Mouse (Mus musculus) spleen, postnatal 36 days (tissue): Measurements from ENCODE around the gene Serinc3.
"Not testable (repeated sequence)": the region's sequence is repeated elsewhere in the genome, so short reads cannot be mapped to it uniquely, and the experiment has no call there.

Experiments used
- DNase-seq, 2 experiments: peaks; one replicate each; pipeline ENCODE4 v3.0.0; 2022; ENCODE audit warnings: low spot score in 2 of 2, mixed read lengths in 1 of 2

The Serinc3 gene

DNA sequence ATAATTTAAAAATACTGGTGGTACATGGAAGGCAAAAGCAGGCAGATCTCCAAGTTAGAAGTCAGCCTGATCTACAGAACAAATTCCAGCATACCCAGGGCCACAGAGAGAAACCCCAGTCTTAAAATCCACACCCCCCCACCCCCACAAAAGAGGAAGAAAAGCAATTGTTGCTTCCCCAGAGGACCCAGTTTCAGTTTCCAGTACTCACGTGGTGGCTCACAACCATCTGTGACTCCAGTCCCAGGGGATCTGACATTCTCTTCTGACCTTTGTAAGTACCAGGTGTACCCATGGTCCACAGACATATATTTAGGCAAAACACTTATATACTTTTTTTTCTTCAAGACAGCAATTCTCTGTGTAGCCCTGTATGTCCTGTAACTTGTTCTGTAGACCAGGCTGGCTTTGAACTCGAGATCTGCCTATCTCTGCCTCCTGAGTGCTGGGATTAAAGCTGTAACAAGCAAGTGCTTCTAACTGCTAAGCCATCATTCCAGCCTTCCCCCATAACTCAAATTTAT is 17.8 kb upstream of the Serinc3 start:
- DNase-seq: peak; percentile 89 to 92

DNA sequence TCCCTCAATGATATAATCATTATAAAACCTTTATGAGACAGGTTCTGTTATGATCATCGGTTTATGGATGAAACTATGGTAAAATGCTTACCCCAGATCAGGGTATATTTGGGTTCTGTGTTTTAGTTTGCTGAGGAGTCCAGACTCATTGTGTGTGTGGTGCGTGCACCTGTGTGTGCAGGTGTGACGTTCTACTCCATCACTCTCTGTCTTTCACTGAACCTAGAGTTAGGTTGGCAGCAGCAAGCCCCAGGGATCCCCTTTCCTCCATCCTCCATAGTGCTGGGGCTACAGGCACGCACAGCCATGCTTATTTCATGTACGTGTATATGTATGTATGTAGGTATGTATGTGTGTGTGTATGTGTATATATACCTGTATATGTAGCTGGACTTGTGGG is 17.1 kb upstream of the Serinc3 start:
- DNase-seq: peak in 1 of 2 experiments; percentile 26

DNA sequence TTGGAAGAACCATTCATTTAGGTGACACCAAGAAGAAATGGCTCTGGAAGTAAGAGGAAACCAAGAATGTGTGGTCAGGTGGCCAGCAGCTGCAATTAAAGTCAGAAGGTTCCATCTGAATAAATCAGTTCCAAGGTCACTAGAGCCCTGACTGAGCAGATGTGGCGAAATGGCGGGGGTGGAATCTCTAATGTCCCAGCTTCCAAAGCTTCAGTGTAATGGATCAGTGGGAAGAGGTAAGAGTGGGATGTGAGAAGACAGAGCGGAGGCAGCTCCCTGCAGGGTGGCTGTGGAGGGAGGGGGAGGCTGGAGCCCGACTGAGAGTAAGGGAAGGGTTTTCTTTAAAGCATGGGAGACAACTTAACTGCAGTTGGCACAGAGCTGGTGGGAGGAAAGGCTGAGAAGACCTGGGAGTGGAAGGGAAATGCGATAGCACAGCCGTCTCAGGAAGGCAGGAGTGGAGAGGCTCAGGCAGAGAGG is 16.5 kb upstream of the Serinc3 start:
- DNase-seq: no peak

DNA sequence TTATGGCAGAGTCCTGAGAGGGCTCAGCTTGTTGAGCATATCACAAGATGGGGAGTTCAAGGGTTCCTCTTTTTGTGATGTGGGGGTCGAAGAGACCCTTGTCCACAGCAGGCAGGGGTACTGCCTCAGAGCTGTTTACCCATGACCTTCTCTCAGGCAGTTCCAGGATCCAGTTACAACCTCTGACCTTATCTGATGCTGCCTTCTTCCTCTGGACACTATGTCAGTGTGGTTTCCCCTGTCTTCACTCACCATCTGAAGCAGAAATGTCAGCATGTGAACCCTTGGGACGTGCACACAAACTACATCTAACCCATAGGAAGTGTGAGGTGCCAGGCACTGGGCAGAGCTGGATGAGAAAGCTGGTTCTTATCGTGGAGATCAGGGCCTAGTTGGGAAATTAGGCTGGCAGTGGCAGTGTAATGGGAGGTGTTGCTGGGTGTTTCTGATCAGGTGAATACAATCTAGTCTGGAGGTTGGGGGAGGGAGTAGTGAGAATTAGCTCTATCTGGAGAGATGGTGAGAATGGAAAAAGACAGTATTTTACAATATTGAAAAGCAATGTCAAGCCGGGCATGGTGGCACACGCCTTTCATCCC is 15.3 kb upstream of the Serinc3 start:
- DNase-seq: no peak

DNA sequence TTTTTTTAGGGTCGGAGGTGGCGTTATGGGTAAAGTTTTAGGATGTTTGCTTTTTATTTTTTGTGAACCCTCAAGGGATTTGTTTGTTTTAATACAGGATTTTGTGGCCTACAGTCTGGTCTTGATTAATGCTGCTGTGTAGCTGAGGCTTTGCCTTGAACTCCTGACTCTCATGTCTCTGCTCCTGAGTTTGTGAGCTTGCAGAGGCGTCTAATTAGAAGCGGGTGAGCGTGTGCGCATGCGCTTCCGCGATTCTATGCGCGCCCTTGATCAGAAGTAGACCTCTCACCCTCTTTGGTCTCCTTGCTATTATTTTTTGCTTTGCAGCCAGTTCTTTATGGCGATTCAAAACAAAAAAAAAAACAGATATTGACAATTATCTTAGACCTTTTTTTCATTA is 14.5 kb upstream of the Serinc3 start:
- peak; percentile 51 to 58 for DNase-seq

DNA sequence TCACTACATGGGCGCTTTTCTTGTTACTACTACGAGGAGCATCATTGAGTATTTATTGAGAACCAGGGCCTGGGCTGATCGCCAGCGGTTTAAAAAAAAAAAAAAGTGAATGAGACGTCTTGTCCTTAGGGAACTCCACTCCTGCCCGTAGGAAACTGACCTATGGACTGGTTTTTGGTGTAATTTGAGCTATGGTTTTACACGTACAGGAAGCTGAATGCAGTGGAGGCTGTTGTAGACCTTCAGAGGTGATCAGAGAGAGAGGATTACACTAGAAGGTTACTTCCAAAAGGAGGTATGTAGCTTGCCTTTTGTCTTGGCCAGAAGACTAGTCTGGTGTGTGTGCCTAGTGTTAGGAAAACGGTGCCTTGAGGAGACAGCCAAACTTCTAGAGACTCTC is 14.0 kb upstream of the Serinc3 start:
- no peak for DNase-seq

DNA sequence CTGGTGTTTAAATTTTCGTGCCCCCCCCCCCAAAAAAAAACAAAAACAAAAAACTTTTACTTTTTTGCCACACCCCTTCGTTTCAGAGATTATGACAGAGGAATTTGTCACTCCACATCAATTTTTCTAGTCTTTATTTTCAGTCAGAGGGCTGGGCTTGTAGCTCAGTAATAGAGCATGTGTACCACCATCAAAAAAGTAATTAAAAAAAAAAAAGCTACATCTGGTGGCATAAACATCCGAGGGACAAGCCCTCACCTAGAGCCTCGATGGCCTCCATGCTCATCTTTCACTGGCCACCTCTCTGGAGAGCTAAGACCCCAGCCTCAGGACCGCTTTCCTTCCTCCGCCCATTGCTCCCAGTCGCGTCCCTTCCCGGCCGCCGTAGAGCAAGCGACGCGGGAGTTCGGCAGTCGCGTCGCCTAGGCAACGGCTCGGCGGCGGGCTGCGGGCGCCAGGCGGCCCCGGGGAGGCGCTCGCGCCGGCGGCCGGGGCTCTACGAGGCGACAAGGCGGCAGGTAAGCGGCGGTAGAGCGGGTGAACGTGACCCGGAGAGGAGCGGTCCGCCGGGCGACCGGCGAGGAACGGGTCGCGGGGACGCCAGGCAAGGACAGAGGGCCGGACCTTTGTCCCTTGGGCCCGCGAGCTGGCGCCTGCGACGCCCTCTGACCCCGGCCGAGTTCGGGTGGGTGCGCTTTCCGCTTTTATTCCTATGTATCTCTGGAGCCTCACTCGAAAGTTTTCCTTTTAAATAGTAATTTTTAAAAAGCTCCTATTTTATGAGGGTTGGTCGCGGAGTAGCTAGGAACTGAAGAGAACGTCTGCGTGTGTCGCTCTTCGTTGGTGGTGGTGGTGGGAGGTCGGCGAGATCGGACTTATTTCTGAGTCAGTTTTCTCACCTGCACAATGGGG is 13.3 kb upstream of the Serinc3 start, which contains the start of gene Pkig:
Gene Pkig, plus strand, starts transcription at position 412 of the 912 bp plus-strand sequence.
- peak; percentile 85 to 86 for DNase-seq

DNA sequence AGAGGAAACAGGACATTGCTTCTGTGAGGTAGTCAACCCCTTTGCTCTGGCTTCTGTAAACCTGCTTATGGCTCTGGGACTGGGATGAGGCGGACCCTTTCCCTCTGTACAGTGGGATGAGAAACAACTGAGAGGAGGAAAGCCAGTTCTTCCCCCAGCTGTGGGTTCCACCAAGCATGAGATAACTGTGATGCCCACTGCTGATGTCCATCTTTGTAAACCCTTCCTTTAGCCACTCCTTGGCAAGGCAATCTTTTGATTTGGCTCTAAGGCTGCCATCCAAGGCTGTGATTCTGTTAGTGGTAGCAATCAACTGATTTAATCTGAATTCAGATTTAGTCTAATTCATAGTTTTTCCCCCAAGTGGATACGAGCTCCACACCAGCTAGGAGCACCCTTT is 12.6 kb upstream of the Serinc3 start:
- no peak for DNase-seq

DNA sequence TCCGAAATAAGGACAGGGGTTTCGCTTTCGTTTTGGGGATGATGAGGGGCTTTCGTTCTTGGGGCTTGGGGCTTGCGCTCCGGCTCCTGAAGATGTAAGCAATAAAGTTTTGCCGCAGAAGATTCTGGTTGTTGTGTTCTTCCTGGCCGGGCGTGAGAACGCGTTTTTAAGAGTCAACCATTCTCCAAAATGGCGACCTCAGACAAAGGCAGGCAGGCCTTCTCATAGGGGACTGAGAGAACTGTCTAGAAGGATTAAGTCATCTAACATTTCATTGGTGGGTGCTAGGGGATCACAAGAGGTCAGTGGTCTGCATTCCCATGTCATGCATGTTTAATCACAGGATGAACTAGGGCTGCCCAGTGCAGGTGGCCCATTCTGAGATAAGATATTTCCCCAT is 10.8 kb upstream of the Serinc3 start:
- DNase-seq: not testable (repeated sequence)

DNA sequence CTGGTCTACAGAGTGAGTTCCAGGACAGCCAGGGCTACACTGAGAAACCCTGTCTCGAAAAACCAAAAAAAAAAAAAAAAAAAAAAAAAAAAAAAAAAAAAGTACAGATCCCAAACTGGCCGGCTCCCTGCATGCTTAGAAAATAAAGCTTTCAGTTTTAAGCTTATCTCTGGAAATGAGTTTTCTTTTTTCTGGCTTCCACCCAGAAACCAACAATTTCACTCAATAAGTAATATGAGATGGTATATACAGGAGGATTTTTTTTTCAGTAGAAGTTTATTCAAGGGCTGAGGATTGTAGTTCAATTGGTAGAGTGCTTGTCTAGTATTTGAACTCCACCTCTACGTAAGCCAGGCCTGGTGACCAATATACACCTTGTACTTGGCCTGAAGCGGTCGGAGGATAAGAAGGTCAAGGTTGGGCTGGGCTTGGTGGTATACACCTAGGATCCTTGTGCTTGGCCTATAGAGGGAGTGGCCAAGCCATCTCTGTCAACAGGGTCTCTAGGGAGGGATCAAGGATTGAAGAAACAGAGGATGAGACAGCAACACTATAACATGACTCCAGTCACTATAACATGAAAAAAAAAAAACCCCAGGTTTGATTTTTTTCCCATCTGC is 1.6 kb upstream of the Serinc3 start:
- DNase-seq: no peak

DNA sequence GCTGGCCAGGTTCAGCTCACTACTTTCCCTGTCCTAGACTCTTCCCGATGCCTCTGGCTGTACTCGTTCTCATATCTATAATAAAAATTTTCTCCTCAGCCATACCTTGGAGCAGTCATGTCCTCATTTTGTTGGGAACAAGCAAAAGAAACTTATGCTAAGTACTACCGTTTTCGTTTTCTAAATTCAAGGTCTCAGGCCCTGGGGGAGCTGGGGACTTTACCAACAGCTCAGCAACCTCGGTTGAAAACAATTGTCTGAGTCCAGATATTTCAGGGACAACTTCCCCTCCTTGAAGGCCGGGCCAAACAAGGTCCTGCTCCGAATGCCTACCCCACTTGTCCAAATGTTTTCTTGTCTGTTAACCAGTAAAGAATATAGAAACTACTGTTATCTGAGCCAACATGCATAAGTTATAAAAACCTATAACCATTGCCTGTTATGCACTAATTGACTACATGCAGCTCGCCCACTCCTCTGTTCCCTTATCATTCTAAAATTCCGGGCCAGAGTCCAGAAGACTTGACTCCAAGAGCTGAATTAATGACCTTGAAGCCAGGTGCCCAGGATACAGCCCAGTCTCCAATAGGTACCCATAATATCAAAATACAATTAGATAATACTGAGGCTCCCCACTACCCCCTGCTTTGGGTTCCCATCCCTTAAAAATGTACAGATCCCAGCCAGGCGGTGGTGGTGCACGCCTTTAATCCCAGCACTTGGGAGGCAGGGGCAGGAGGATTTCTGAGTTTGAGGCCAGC is 949 bp upstream of the Serinc3 start:
- peak; percentile 71 to 76 for DNase-seq

DNA sequence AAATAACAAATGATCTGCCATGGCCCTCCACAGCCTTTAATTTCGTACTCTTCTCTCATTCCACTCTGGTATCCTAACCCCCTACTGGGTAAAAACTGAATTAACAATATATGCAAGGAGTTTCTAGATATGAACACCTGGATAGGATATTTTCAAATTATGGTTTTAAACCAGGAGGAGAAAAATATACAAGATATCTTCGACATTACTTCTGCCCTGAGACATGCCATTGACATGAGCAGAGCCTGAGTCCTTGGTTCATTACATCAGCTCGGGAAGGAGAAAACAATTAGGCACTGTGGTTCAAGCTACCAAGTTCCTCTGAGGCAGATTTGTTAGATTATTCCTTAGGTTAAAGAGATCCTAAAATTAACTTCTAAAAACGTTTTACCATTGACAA is 884 bp downstream of the Serinc3 start:
- no peak for DNase-seq

DNA sequence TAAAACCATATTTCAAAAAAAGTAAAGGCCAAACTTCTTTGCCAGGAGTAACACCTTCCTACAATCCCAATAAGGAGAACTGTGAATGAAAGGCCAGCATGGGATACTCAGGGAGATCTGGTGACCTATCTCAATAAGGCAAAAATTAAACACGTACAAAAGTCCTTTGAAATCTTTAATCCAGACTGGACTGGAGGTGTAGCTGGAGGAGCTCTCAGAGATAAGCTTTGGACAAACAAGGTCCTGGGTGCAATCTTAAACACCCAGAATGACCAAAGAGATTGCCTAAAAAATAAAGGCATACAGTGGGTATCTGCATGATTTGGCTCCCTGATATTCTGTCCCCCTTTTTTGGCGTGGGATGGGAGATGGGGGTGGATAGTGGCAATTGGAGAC is 1.4 kb downstream of the Serinc3 start:
- no peak for DNase-seq

DNA sequence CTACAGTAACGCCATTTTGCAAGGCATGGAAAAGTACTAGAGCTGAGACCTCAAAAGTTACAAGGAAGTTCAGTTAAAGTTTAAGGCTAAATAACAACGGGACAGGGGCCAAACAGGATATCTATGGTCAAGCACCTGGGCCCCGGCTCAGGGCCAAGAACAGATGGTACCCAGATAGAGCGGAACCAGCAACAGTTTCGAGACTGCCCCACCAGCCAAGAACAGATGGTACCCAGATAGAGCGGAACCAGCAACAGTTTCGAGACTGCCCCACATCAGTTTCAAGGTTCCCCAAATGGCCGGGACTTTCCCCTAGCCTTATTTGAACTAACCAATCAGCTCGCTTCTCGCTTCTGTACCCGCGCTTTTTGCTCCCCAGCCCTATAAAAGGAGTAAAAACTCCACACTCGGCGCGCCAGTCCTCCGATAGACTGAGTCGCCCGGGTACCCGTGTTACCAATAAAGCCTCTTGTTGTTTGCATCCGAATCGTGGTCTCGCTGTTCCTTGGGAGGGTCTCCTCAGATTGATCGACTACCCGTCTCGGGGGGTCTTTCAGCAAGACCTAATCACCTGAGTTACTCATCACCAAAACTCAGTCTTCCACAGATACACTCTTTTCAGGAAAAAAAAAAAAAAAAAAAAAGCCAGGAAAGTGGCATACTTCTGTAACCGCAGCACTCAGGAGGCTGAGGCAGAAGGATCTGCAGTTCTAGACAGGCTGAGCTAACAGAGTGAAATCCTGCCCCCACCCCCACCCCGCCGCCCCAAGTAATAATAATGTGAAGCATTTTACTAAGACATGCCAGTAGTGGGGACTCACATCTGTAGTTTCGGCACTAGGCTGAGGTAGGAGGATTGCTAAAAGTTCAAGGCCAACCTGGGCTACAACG is 2.0 kb downstream of the Serinc3 start:
- peak; percentile 91 to 92 for DNase-seq

DNA sequence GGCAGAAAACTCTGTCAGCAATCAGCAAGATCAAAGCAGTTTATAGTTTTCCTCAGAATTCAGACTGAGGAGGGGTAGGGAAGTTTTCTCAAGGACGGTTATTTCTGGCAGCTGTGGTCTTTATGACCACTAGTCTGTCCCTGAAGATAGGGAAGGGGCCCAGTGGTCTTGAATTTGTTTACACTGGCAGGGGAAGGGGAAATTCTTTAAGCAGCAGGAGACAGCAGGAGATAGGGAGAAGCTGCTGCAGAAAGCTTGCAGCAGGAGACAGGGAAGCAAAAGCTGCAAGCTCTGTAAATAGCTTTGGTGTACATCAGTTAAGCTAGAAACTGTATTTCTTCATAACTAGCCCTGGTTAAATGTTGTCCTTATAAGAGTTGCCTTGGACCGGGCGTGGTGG is 3.2 kb downstream of the Serinc3 start:
- DNase-seq: no peak

DNA sequence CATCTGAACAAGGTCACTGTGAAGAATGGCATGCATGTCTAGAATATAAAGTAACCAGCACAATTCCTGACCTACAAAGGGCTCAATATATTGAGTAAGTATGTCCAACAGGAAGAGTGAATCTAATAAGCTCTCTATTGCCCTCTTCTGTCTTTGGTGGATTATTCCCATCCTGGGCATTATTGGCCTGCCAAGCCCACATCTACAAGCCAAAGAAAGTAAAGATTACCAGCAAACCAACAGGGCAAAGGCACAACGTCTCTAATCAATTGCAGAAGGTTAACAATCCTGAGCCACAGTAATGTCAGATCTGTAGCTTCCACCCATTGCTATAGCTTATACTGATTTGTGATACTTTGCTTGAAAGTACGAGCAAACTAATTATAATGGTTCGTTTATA is 4.4 kb downstream of the Serinc3 start:
- no peak for DNase-seq

DNA sequence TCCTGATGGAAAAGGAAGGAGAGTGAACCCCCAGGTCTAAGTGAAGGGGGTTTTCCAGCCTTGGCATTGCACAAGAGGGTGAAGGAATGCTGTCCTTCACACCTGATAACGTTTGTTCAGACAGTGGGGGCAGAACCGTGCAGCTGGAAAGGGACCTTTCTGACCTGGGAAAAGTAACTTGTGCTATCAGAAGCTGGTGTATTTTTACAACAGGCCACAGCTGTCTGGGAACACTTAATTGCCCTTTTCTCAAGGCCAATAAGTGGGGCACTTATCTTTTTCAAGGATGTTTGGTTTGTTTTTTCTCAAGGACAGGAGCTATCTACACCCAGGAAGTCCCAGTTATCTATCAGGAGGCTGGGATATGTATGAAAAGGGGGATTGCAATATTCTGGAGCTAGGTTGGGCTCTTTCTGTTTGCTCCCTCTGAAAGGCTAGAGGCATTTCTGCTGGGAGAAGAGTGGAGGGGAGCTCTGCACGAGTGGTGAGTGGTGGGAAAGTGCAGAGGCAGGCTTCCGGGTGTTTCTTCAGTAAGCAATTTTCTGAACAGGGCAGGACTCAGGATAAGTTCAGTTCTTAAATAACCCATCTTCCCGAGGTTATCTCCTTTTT is 7.2 kb downstream of the Serinc3 start:
- no peak for DNase-seq

DNA sequence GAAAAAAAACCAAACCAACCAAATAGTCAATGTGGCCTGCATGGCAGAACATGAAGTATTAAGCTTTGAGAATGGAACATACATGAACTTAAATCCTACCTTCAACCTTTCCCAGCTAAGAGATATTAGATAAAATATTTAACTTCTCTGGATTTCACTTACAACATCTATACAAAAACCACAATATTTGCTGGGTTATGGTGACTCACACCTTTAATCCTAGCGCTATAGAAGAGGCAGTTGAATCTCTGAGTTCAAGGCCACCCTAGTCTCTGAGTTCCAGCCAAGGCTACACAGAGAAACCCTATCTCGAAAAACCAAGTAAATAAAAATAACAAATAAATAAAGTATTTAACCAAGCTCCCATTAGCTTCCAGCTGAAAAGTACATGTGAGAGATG is 8.9 kb downstream of the Serinc3 start:
- no peak for DNase-seq

DNA sequence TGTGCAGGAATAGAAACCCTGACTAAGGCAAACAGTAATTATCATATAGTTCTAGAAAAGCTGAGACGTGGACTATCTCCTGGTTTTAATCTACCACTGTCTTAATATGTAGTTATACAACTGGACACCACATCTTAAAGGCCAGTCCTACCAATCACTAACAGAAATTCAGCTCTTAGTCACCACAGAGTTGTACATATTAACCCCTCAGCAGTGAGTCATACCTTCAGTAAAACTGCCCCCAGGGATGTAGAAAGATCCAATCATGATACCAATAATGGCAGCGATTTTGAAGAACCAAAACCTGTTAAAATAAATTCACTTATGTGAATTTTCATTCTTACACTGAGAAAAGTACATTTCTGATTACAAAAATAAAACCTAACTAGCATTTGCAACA is 10.7 kb downstream of the Serinc3 start:
- DNase-seq: no peak

DNA sequence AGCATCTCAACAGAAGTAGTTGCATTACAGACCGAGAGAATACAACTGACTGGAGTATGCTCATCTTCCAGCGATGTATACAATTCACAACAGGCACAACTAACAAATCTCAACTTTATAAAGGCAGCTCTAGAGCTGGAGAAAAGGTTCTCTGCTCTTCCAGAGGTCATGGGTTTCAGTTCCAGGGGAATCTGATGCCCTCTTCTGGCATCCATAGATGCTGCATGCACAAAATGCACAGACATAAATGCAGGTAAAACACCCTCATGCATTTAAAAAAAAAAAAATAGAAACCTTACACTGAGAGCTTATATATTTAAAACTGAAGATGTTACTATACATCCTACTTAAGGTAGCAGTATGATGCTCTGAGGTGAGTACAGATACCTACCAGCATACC is 13.2 kb downstream of the Serinc3 start:
- DNase-seq: no peak
